Mouse (Mus musculus) erythroid progenitor cell, adult 5-6 weeks (primary cell): ENCODE results near the gene Fam83e. TPM values are rescaled to one million over a fixed set of nuclear protein-coding genes. Genes with fewer than 3 reads are reported as not detected.

Experiments used
- ATAC-seq: replicated peaks from 2 replicates; pipeline ENCODE4 v1.8.0; 2016; ENCODE audit warnings: moderate number of reproducible peaks, mild to moderate bottlenecking, moderate TSS enrichment, inconsistent platforms; ENCODE audit not compliant: poor library complexity, low FRiP score, severe bottlenecking
- total RNA-seq, 2 experiments: library from RNA; stranded (forward) in 1 of 2; stranded (reverse) in 1 of 2; fragments of 150-400 nt in 1 of 2; fragments of 186-747, 209-891 nt in 1 of 2; gene quantifications; 2 replicates each; pipeline versions ENCODE4 v1.2.3 to v1.2.4; 2015 to 2017; ENCODE audit warnings: low replicate concordance in 2 of 2

Gene Fam83e
- total RNA-seq, 2 experiments from 2014 or later: not detected

DNA sequence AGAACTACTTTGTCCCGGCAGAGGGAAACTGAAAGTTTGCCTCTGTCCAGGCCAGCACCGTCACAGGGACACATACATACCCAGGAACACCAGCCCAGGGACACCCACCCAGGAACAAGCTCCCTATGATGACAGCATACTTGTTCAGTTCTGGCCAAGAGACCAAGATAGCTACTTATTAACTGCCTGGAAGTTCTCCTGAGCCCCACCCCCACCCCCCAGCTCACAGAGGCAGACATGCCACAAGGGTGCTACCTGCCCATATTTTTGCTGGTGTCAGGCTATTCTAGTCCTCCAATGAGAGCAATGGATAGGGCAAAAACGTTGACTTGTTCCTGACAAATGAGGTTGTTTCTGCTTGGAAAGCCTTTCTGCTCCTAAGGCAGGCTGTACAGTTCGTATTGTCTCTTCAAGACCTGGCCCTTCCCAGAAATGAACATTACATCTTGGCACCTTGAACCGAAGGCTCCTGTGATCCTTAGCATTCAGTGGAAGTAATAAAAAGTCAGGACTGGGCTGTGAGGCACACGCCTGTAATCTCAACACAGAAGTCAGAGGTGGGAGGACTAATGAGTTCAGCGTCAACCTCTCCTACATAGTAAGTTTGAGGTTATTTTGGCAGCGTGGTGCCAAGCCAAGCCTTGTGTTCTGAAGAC is 49.5 kb downstream of the Fam83e start:
- ATAC-seq: no peak

DNA sequence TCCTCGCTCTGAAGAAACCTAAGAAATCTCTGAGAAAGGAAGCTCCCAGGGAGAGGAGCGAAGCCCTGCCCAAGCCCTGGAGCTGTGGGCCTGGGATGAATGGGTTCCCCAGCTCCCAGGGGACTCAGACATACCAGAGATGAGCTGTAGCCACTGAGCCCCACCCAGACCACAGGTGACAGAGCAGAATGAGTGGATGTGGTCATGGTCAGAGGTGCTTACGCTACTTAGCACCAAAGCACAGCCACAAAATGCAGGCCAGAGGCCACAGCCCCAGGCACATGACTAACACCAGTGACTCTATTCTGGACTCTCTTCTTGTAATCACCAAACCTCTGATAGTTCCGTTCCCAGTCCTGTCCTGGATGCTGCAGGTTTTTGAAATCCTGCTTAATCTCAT is 50.1 kb downstream of the Fam83e start:
- ATAC-seq: no peak

DNA sequence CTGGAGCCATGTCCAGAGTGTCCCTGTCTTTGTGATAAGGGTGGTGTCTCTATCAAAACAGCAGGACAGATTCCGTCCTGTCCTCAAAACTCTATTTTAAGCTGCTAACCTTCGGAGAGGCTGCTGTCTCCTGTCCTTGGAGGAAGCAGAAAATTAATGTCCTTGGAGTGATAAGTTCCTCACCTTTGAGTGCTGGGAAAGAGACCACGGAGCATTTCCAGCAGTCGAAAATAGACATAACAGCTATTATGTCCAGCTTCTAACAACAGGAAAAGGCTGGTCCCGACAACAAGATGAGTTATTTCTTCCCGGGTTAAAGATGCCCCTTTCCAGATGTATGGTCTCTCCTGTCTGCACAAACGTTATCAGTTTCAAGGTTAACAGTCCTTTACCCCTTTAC is 54.2 kb downstream of the Fam83e start:
- ATAC-seq: no peak

Other genes with a start within 250 kb of the Fam83e start
Only the 30 nearest of the 32 such genes appear.
- 0.42 and 3.6 TPM in 2 replicates for gene Dhdh, start 232.4 kb upstream of the Fam83e start, total RNA-seq (2015; ENCODE audit: low replicate concordance)
- 1.0 and 1.6 TPM in 2 replicates for gene Dhdh, start 232.4 kb upstream of the Fam83e start, total RNA-seq (2017; ENCODE audit: low replicate concordance)
- gene Nucb1, start 210.8 kb upstream of the Fam83e start, total RNA-seq (2015; ENCODE audit: low replicate concordance): 164 and 168 TPM in 2 replicates
- gene Nucb1, start 210.8 kb upstream of the Fam83e start, total RNA-seq (2017; ENCODE audit: low replicate concordance): 789 and 905 TPM in 2 replicates
- gene Ppp1r15a, start 194.9 kb upstream of the Fam83e start, total RNA-seq (2015; ENCODE audit: low replicate concordance): 814 and 867 TPM in 2 replicates
- gene Ppp1r15a, start 194.9 kb upstream of the Fam83e start, total RNA-seq (2017; ENCODE audit: low replicate concordance): 569 and 633 TPM in 2 replicates
- gene Plekha4, start 194.9 kb upstream of the Fam83e start, total RNA-seq (2015; ENCODE audit: low replicate concordance): 7.2 TPM in 1 of 2 replicates, not detected in the other
- gene Plekha4, start 194.9 kb upstream of the Fam83e start, total RNA-seq (2017; ENCODE audit: low replicate concordance): 0.08 and 0.90 TPM in 2 replicates
- not detected in 2 replicates for gene Hsd17b14, start 166.3 kb upstream of the Fam83e start, total RNA-seq (2015; ENCODE audit: low replicate concordance)
- not detected in 2 replicates for gene Hsd17b14, start 166.3 kb upstream of the Fam83e start, total RNA-seq (2017; ENCODE audit: low replicate concordance)
- gene Bcat2, start 151.1 kb upstream of the Fam83e start, total RNA-seq (2015; ENCODE audit: low replicate concordance): 8.4 and 17.7 TPM in 2 replicates
- 4.0 and 22.0 TPM in 2 replicates for gene Bcat2, start 151.1 kb upstream of the Fam83e start, total RNA-seq (2017; ENCODE audit: low replicate concordance)
- gene Fgf21, start 105.7 kb upstream of the Fam83e start, total RNA-seq (2015; ENCODE audit: low replicate concordance): not detected in 2 replicates
- gene Fgf21, start 105.7 kb upstream of the Fam83e start, total RNA-seq (2017; ENCODE audit: low replicate concordance): not detected in 2 replicates
- not detected in 2 replicates for gene Fut1, start 103.9 kb upstream of the Fam83e start, total RNA-seq (2015; ENCODE audit: low replicate concordance)
- gene Fut1, start 103.9 kb upstream of the Fam83e start, total RNA-seq (2017; ENCODE audit: low replicate concordance): not detected in 2 replicates
- gene Izumo1, start 99.4 kb upstream of the Fam83e start, total RNA-seq (2015; ENCODE audit: low replicate concordance): not detected in 2 replicates
- gene Izumo1, start 99.4 kb upstream of the Fam83e start, total RNA-seq (2017; ENCODE audit: low replicate concordance): not detected in 2 replicates
- not detected in 2 replicates for gene Rasip1, start 93.7 kb upstream of the Fam83e start, total RNA-seq (2015; ENCODE audit: low replicate concordance)
- gene Rasip1, start 93.7 kb upstream of the Fam83e start, total RNA-seq (2017; ENCODE audit: low replicate concordance): not detected in 2 replicates
- gene Mamstr, start 81.2 kb upstream of the Fam83e start, total RNA-seq (2015; ENCODE audit: low replicate concordance): not detected in 2 replicates
- not detected in 2 replicates for gene Mamstr, start 81.2 kb upstream of the Fam83e start, total RNA-seq (2017; ENCODE audit: low replicate concordance)
- gene Fut2, start 54.8 kb upstream of the Fam83e start, total RNA-seq (2015; ENCODE audit: low replicate concordance): not detected in 2 replicates
- gene Fut2, start 54.8 kb upstream of the Fam83e start, total RNA-seq (2017; ENCODE audit: low replicate concordance): not detected in 2 replicates
- not detected in 2 replicates for gene Ntn5, start 37.2 kb upstream of the Fam83e start, total RNA-seq (2015; ENCODE audit: low replicate concordance)
- gene Ntn5, start 37.2 kb upstream of the Fam83e start, total RNA-seq (2017; ENCODE audit: low replicate concordance): not detected in 2 replicates
- not detected in 2 replicates for gene Sec1, start 26.8 kb upstream of the Fam83e start, total RNA-seq (2015; ENCODE audit: low replicate concordance)
- not detected in 2 replicates for gene Sec1, start 26.8 kb upstream of the Fam83e start, total RNA-seq (2017; ENCODE audit: low replicate concordance)
- not detected in 2 replicates for gene Car11, start 21.4 kb upstream of the Fam83e start, total RNA-seq (2015; ENCODE audit: low replicate concordance)
- not detected in 2 replicates for gene Car11, start 21.4 kb upstream of the Fam83e start, total RNA-seq (2017; ENCODE audit: low replicate concordance)
- gene Dbp, start 16.1 kb upstream of the Fam83e start, total RNA-seq (2015; ENCODE audit: low replicate concordance): 1.3 and 2.5 TPM in 2 replicates
- gene Dbp, start 16.1 kb upstream of the Fam83e start, total RNA-seq (2017; ENCODE audit: low replicate concordance): 1.7 and 2.6 TPM in 2 replicates
- gene Rpl18, start 5.8 kb upstream of the Fam83e start, total RNA-seq (2015; ENCODE audit: low replicate concordance): 522 and 544 TPM in 2 replicates
- gene Rpl18, start 5.8 kb upstream of the Fam83e start, total RNA-seq (2017; ENCODE audit: low replicate concordance): 281 and 297 TPM in 2 replicates
- gene Sphk2, start 3.2 kb upstream of the Fam83e start, total RNA-seq (2015; ENCODE audit: low replicate concordance): 9.6 and 12.6 TPM in 2 replicates
- 4.8 and 9.4 TPM in 2 replicates for gene Sphk2, start 3.2 kb upstream of the Fam83e start, total RNA-seq (2017; ENCODE audit: low replicate concordance)
- gene Spaca4, start 4.6 kb downstream of the Fam83e start, total RNA-seq (2015; ENCODE audit: low replicate concordance): not detected in 2 replicates
- gene Spaca4, start 4.6 kb downstream of the Fam83e start, total RNA-seq (2017; ENCODE audit: low replicate concordance): not detected in 2 replicates
- gene Lmtk3, start 62.5 kb downstream of the Fam83e start, total RNA-seq (2015; ENCODE audit: low replicate concordance): not detected in 2 replicates
- not detected in 2 replicates for gene Lmtk3, start 62.5 kb downstream of the Fam83e start, total RNA-seq (2017; ENCODE audit: low replicate concordance)
- gene Sult2b1, start 63.5 kb downstream of the Fam83e start, total RNA-seq (2015; ENCODE audit: low replicate concordance): not detected in 2 replicates
- not detected in 2 replicates for gene Sult2b1, start 63.5 kb downstream of the Fam83e start, total RNA-seq (2017; ENCODE audit: low replicate concordance)
- 20.5 and 29.8 TPM in 2 replicates for gene Cyth2, start 93.4 kb downstream of the Fam83e start, total RNA-seq (2015; ENCODE audit: low replicate concordance)
- 43.8 and 48.9 TPM in 2 replicates for gene Cyth2, start 93.4 kb downstream of the Fam83e start, total RNA-seq (2017; ENCODE audit: low replicate concordance)
- not detected in 2 replicates for gene Kcnj14, start 103.6 kb downstream of the Fam83e start, total RNA-seq (2015; ENCODE audit: low replicate concordance)
- gene Kcnj14, start 103.6 kb downstream of the Fam83e start, total RNA-seq (2017; ENCODE audit: low replicate concordance): not detected in 2 replicates
- gene Grwd1, start 109.7 kb downstream of the Fam83e start, total RNA-seq (2015; ENCODE audit: low replicate concordance): 2.5 and 2.9 TPM in 2 replicates
- gene Grwd1, start 109.7 kb downstream of the Fam83e start, total RNA-seq (2017; ENCODE audit: low replicate concordance): 0.23 and 4.0 TPM in 2 replicates
- 55.9 and 91.4 TPM in 2 replicates for gene Kdelr1, start 151.6 kb downstream of the Fam83e start, total RNA-seq (2015; ENCODE audit: low replicate concordance)
- 31.2 and 39.1 TPM in 2 replicates for gene Kdelr1, start 151.6 kb downstream of the Fam83e start, total RNA-seq (2017; ENCODE audit: low replicate concordance)
- not detected in 2 replicates for gene Grin2d, start 157.2 kb downstream of the Fam83e start, total RNA-seq (2015; ENCODE audit: low replicate concordance)
- gene Grin2d, start 157.2 kb downstream of the Fam83e start, total RNA-seq (2017; ENCODE audit: low replicate concordance): not detected in 2 replicates
- gene Syngr4, start 175.5 kb downstream of the Fam83e start, total RNA-seq (2015; ENCODE audit: low replicate concordance): not detected in 2 replicates
- gene Syngr4, start 175.5 kb downstream of the Fam83e start, total RNA-seq (2017; ENCODE audit: low replicate concordance): 1.3 TPM in 1 of 2 replicates, not detected in the other
- 0.84 and 1.1 TPM in 2 replicates for gene Tmem143, start 175.7 kb downstream of the Fam83e start, total RNA-seq (2015; ENCODE audit: low replicate concordance)
- gene Tmem143, start 175.7 kb downstream of the Fam83e start, total RNA-seq (2017; ENCODE audit: low replicate concordance): 4.0 and 4.6 TPM in 2 replicates
- gene Emp3, start 200.2 kb downstream of the Fam83e start, total RNA-seq (2015; ENCODE audit: low replicate concordance): 75.5 and 85.4 TPM in 2 replicates
- 19.1 and 41.8 TPM in 2 replicates for gene Emp3, start 200.2 kb downstream of the Fam83e start, total RNA-seq (2017; ENCODE audit: low replicate concordance)
- gene Ccdc114, start 202.9 kb downstream of the Fam83e start, total RNA-seq (2015; ENCODE audit: low replicate concordance): not detected in 2 replicates
- 2.6 TPM in 1 of 2 replicates, not detected in the other for gene Ccdc114, start 202.9 kb downstream of the Fam83e start, total RNA-seq (2017; ENCODE audit: low replicate concordance)